Mouse (Mus musculus) forebrain, embryonic 11.5 days (tissue): ENCODE results near the gene Rarg. TPM values are rescaled to one million over a fixed set of nuclear protein-coding genes. Genes with fewer than 3 reads are reported as not detected.

ENCODE experiments used
- ATAC-seq: fragments of 200-750 bp; cut with Nextera tagmentation; replicated peaks from 2 replicates; pipeline ENCODE4 v1.8.0; 2017; ENCODE audit warnings: moderate TSS enrichment; ENCODE audit not compliant: low FRiP score
- DNase-seq: peaks from one replicate; pipeline ENCODE4 v3.0.0-alpha.2; 2017; ENCODE audit warnings: low spot score
- H3K27ac ChIP-seq: fragments of 300-500 bp; sonication (generic); 2 replicates; pipeline ENCODE4 v1.5.1; 2014; ENCODE audit warnings: low read depth, low read length
- H3K27me3 ChIP-seq: fragments of 300-500 bp; sonication (generic); 2 replicates; pipeline ENCODE4 v1.6.1; 2014; ENCODE audit warnings: mild to moderate bottlenecking, low read length, mixed read lengths; ENCODE audit not compliant: control insufficient read depth, insufficient read depth
- H3K36me3 ChIP-seq: fragments of 300-500 bp; sonication (generic); 2 replicates; pipeline ENCODE4 v1.6.1; 2014; ENCODE audit warnings: mild to moderate bottlenecking, low read length, moderate library complexity, mixed read lengths; ENCODE audit not compliant: control insufficient read depth, insufficient read depth
- H3K4me1 ChIP-seq: fragments of 300-500 bp; sonication (generic); replicated peaks from 2 replicates; pipeline ENCODE4 v1.6.1; 2014; ENCODE audit warnings: low read length, mixed read lengths; ENCODE audit not compliant: control insufficient read depth, insufficient read depth
- H3K4me2 ChIP-seq: fragments of 300-500 bp; sonication (generic); 2 replicates; pipeline ENCODE4 v1.6.1; 2014; ENCODE audit warnings: low read depth, mild to moderate bottlenecking, low read length, moderate library complexity, mixed read lengths; ENCODE audit not compliant: severe bottlenecking
- H3K4me3 ChIP-seq: fragments of 300-500 bp; sonication (generic); 2 replicates; pipeline ENCODE4 v1.5.1; 2014; ENCODE audit warnings: low read depth, low read length
- H3K9ac ChIP-seq: fragments of 300-500 bp; sonication (generic); 2 replicates; pipeline ENCODE4 v1.6.1; 2014; ENCODE audit warnings: low read length
- H3K9me3 ChIP-seq: fragments of 300-500 bp; sonication (generic); 2 replicates; pipeline ENCODE4 v1.6.1; 2016; ENCODE audit warnings: low read length, mixed read lengths; ENCODE audit not compliant: control insufficient read depth
- WGBS: fragments of 180-500 bp; shearing (Covaris S2); extraction: QIAGEN DNeasy Blood & Tissue Kit; methylation state at CpG from one replicate; pipeline ENCODE4 v1.1.7; 2014; 5-methylcytosine and 5-hydroxymethylcytosine counted together
- polyA plus RNA-seq: library from polyadenylated mRNA; unstranded; fragments of >200 nt; fragmentation: Nextera tagmentation; extraction: Ambion mirVana; gene quantifications from 2 replicates; pipeline ENCODE4 v1.2.1, GENCODE M21; 2014

Rarg gene
- polyA plus RNA-seq, 1 experiment from 2014 or later: 19.7 TPM

GRCm38 (mm10) chr15:102222386-102222785 lies 34.9 kb downstream of the Rarg start:
- Histone ChIP-seq H3K27ac (no peak overlapping the region), H3K36me3 (no peaks in the 10 kb centered on the region), H3K4me2 (no peak overlapping the region), H3K4me1 (peaks cover 9% of the 10 kb centered on the region), H3K4me3 (no peak overlapping the region), H3K9me3 (no peaks in the 10 kb centered on the region), H3K9ac (no peak overlapping the region), H3K27me3 (peaks cover 13% of the 10 kb centered on the region; the same call in 1 of the 2 replicates)
- ATAC-seq (no peak), DNase-seq (peak; percentile 46)
- 71% methylated on average over 10 of the region's 10 CpGs for WGBS

- WGBS: 91% methylated on average over 7 of the region's 7 CpGs
- H3K27ac ChIP-seq: no peak overlapping the region
- ATAC-seq (no peak), DNase-seq (no peak)
- H3K9ac ChIP-seq: no peak overlapping the region
- peaks cover 2% of the 10 kb centered on the region; the same call in 1 of the 2 replicates for H3K36me3 ChIP-seq
- no peaks in the 10 kb centered on the region for H3K27me3 ChIP-seq
- H3K4me2 ChIP-seq: no peak overlapping the region
- H3K4me3 ChIP-seq: no peak overlapping the region
- H3K4me1 ChIP-seq: no peaks in the 10 kb centered on the region
- no peaks in the 10 kb centered on the region for H3K9me3 ChIP-seq
Observed at GRCm38 (mm10) chr15:102217325-102217724, 40.0 kb downstream of the Rarg start.

GRCm38 (mm10) chr15:102216459-102217228 lies 40.7 kb downstream of the Rarg start:
- DNase-seq (peak; percentile 50), ATAC-seq (no peak)
- no peak overlapping the region for H3K4me3 ChIP-seq
- H3K4me1 ChIP-seq: no peaks in the 10 kb centered on the region
- H3K27ac ChIP-seq: no peak overlapping the region
- H3K4me2 ChIP-seq: no peak overlapping the region
- H3K27me3 ChIP-seq: no peaks in the 10 kb centered on the region
- H3K36me3 ChIP-seq: peaks cover 3% of the 10 kb centered on the region; the same call in 1 of the 2 replicates
- H3K9ac ChIP-seq: no peak overlapping the region
- no peaks in the 10 kb centered on the region for H3K9me3 ChIP-seq
- 87% methylated on average over 16 of the region's 16 CpGs for WGBS

- 80% methylated on average over 6 of the region's 6 CpGs for WGBS
- ATAC-seq: no peak
Observed at GRCm38 (mm10) chr15:102215624-102216023, 41.7 kb downstream of the Rarg start.

GRCm38 (mm10) chr15:102214132-102214531 lies 43.2 kb downstream of the Rarg start:
- H3K9ac ChIP-seq: no peak overlapping the region
- no peaks in the 10 kb centered on the region for H3K4me1 ChIP-seq
- no peaks in the 10 kb centered on the region for H3K27me3 ChIP-seq
- H3K36me3 ChIP-seq: peaks cover 3% of the 10 kb centered on the region; the same call in 1 of the 2 replicates
- no peak overlapping the region for H3K27ac ChIP-seq
- no peak overlapping the region for H3K4me2 ChIP-seq
- ATAC-seq (no peak), DNase-seq (no peak)
- 57% methylated on average over 2 of the region's 2 CpGs for WGBS
- no peak overlapping the region for H3K4me3 ChIP-seq
- no peaks in the 10 kb centered on the region for H3K9me3 ChIP-seq

More at GRCm38 (mm10) chr15:102215624-102216023, 41.7 kb downstream of the Rarg start:
- Histone ChIP-seq H3K4me2 (no peak overlapping the region), H3K27ac (no peak overlapping the region), H3K36me3 (peaks cover 3% of the 10 kb centered on the region; the same call in 1 of the 2 replicates), H3K4me1 (no peaks in the 10 kb centered on the region), H3K27me3 (no peaks in the 10 kb centered on the region), H3K9me3 (no peaks in the 10 kb centered on the region), H3K4me3 (no peak overlapping the region), H3K9ac (no peak overlapping the region)
- DNase-seq: no peak

- H3K36me3 ChIP-seq: peaks cover 9% of the 10 kb centered on the region; the same call in 1 of the 2 replicates
- no peak overlapping the region for H3K4me3 ChIP-seq
- H3K9me3 ChIP-seq: no peaks in the 10 kb centered on the region
- WGBS: 91% methylated on average over 6 of the region's 6 CpGs
- H3K27me3 ChIP-seq: no peaks in the 10 kb centered on the region
- no peaks in the 10 kb centered on the region for H3K4me1 ChIP-seq
- H3K27ac ChIP-seq: no peak overlapping the region
- H3K4me2 ChIP-seq: no peak overlapping the region
- no peak for ATAC-seq
- DNase-seq: no peak
- no peak overlapping the region for H3K9ac ChIP-seq
Observed at GRCm38 (mm10) chr15:102211895-102212294, 45.4 kb downstream of the Rarg start.

- Histone ChIP-seq H3K9ac (no peak overlapping the region), H3K36me3 (peaks cover 9% of the 10 kb centered on the region; the same call in 1 of the 2 replicates), H3K4me3 (no peak overlapping the region), H3K27ac (no peak overlapping the region), H3K9me3 (no peaks in the 10 kb centered on the region), H3K4me1 (peaks cover 2% of the 10 kb centered on the region; the same call in 1 of the 2 replicates), H3K4me2 (no peak overlapping the region), H3K27me3 (no peaks in the 10 kb centered on the region)
- ATAC-seq (no peak), DNase-seq (no peak)
- 91% methylated on average over 4 of the region's 4 CpGs for WGBS
Observed at GRCm38 (mm10) chr15:102210816-102211215, 46.5 kb downstream of the Rarg start.

- Histone ChIP-seq H3K9ac (no peak overlapping the region), H3K4me3 (no peak overlapping the region), H3K27me3 (no peaks in the 10 kb centered on the region), H3K27ac (no peak overlapping the region), H3K36me3 (peaks cover 9% of the 10 kb centered on the region; the same call in 1 of the 2 replicates), H3K4me1 (peaks cover 10% of the 10 kb centered on the region), H3K4me2 (no peak overlapping the region), H3K9me3 (no peaks in the 10 kb centered on the region)
- peak; percentile 45 for DNase-seq
- no peak for ATAC-seq
- WGBS: 93% methylated on average over 8 of the region's 8 CpGs
Observed at GRCm38 (mm10) chr15:102209114-102209513, 48.2 kb downstream of the Rarg start.
